Mouse (Mus musculus) lung, postnatal 4 days (tissue): ENCODE results near the gene Nfkb2.

Source experiments
- DNase-seq, 2 experiments: peaks; one replicate each; pipeline ENCODE4 v3.0.0; 2021

Gene Nfkb2

GRCm38 (mm10) chr19:46308706-46309435 lies 4.8 kb downstream of the Nfkb2 start:
- peak; percentile 87 to 90 for DNase-seq

- peak in 1 of 2 experiments; percentile 23 for DNase-seq
Measured at GRCm38 (mm10) chr19:46309651-46310305, 5.7 kb downstream of the Nfkb2 start.

- DNase-seq = peak in 1 of 2 experiments; percentile 19
Measured at GRCm38 (mm10) chr19:46310312-46310865, 6.3 kb downstream of the Nfkb2 start.

GRCm38 (mm10) chr19:46311341-46311740 lies 7.2 kb downstream of the Nfkb2 start:
- DNase-seq = no peak

DNA sequence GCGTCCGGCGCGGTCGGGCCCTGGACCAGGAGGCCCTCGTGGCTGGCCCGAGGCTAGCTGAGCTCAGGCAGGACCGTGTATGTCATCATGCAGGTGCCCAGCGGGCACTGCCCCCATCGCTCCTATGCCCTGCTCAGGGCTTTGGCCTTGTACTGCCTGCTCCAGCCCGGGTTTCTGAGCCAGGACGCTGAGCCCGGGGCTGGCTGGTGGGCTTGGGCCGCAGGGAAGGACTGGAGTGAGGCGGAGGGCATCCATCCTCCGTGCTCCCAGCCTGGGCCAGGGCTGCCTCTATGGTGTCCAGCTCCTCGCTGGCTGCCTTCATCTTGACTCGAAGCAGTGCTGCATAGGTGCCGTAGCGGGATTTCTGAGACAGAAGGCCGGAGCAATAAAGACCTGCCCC lies 8.4 kb downstream of the Nfkb2 start:
- peak in 1 of 2 experiments; percentile 30 for DNase-seq

DNA sequence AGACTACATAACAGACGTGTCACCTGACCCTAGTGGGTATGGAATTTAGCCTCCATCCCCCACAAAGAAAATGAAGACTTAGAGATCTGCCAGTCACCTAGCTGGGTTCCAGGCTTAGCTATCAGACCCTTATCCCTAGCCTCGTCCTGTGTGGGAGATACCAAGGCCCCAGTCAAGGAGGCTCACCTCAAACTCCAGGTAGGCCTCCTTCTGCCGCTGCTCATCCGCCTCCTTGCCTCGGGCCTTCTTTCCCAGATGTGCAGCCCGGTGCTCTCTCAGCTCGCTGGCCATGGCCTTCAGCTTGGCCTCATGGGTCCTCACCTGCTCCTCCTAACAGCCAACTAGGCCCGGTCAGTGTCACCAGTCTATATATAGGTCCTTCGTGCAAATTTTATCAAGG lies 9.0 kb downstream of the Nfkb2 start:
- DNase-seq = peak in 1 of 2 experiments; percentile 16

DNA sequence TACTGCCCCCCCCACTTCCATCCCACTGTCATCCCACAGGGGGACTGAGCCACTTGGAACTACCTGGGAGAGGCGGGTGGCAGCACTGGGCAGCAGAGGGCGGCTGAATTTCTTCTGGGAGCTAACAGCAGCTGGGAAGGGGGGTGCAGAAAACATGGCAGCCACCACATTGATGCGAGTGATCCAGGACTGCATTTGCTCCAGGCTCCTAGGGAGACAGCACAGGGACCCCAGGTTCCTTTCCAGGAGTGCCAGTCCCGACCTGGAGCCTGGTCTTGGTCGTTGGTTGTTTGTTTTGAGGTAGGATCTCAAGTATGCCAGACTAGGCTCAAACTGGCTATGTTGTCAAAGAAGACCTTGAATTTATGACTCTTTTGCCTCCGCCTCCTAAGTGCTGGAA lies 9.5 kb downstream of the Nfkb2 start:
- peak in 1 of 2 experiments; percentile 16 for DNase-seq

DNA sequence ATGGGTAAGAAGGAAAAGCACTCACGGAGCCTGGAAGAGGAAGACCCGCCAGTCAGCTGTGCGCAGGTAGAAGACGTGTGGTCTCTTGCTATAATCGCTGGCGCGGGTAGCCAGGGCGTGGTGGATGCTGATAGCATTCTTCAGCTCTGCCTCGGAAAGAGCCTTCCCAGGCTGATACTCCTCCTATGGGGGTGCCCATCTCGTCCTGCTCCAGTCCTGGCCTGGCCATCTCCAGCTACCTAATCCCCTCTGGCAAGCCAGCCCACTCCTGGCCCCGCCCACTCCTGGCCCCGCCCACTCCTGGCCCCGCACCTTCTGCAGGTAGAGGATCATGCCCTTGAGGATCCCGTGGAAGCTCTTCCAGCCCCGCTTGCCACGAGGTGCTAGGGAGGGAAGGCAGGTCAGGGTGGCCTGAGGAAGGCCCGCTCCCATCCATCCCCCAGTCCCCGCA lies 10.1 kb downstream of the Nfkb2 start:
- DNase-seq = peak; percentile 39 to 47

DNA sequence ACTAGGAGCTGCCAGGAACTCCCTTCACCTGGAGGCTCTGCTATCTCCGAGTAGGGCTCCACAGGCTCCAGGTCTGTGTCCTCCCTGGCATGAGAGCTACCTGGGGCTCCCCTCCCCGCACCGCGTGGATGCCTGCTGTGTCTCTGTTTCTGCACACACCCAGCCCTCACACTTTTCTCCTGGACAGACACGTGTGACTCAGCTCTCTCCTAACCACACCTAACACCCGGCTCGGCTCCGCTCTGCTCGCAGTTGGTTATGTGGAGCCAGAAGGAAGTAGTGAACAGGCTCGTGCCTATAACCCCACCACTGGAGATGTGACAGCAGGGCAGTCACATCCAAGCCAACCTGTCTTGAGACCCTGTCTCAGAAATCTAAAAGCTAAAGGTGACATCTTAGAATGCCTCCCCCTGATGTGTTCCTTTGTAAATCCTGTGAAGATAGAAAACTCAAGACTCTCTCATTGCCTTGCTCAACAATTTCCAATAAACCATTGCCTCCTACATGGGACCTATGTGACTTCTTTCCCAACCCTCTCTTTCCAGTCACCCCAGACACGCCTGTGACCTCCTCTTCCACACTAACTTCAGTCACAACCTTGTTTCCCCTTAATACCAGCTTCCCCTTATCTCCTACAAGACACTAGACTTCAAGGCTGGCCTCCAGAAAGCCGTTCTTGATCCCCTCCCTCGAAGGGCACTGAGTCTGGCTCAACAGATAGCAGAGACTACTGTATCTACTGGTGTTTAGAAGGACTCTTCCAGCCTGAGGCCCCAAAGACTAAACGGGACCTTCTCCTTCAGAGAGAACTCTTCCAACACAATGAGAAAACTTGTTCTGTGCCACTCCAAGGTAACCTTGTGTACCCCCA lies 11.0 kb downstream of the Nfkb2 start:
- peak in 1 of 2 experiments; percentile 19 for DNase-seq

DNA sequence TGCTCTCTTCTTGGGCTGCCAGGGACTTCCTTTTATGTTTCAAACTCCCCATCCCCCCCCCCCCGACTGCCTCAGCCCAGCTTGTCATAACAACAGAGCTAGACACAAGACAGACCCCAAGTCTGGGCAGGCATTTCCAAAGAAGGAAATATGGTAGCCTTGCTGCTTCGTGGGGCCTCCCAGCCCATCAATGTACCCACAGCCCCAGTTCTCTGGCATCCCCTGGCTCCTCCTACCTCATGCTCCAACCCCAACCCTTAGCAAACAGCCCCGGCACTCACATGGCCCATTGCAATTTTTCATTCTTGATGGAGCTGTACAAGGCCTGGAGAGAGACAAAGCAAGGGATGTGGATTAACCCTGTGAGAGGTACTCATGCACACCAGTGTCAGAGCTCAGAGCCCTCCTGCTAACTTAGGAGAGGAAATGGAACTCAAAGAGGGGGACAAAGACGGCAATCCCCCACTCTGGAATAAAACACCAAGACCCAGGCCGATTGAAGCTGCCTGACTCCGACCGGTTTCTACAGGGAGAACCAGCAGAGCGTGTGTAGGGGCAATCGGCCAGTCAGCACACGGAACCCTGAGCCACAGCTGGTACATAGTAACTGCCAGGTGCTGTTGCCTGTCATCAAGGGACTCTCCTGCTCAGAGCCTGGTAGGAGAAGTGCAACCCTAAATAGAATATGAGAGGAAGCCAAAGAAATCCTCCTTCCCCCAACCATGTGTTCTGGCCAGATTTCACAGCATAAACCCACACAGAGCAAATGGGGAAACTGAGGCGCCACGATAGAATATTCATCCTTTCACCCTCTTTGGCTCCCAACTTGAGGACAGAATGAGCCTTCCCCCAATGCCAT lies 11.9 kb downstream of the Nfkb2 start:
- no peak for DNase-seq

- DNase-seq = peak in 1 of 2 experiments; percentile 22
Measured at GRCm38 (mm10) chr19:46316846-46317545, 12.9 kb downstream of the Nfkb2 start.

- peak in 1 of 2 experiments; percentile 26 for DNase-seq
Measured at GRCm38 (mm10) chr19:46317546-46317885, 13.4 kb downstream of the Nfkb2 start.

DNA sequence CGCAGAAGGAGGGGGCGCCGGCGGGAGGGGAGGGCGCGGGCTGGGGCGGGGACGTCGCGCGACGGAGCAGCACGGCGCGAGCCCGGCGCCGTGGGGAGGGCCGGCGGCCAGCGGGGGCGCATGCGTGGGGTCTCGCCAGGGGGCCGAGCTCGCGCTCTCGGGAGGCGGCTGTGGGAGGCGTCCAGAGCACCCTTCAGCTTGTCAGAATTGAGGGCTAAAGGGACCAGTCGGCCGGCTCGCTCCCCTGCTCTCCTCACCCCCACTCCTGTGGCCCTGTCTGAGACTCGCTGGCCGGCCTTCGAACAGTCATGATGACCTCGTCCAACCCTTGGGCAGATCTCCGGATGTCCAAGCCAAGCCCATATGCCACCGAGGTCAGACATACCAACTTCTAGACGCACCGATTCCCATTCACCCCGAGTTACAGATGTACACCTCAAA lies 13.9 kb downstream of the Nfkb2 start:
- peak in 1 of 2 experiments; percentile 45 for DNase-seq

GRCm38 (mm10) chr19:46318586-46319378 lies 14.7 kb downstream of the Nfkb2 start:
- DNase-seq = peak; percentile 74 to 77

GRCm38 (mm10) chr19:46320076-46320785 lies 16.1 kb downstream of the Nfkb2 start:
- no peak for DNase-seq

GRCm38 (mm10) chr19:46321101-46321943 lies 17.2 kb downstream of the Nfkb2 start:
- peak in 1 of 2 experiments; percentile 21 for DNase-seq

- no peak for DNase-seq
Measured at GRCm38 (mm10) chr19:46322144-46322995, 18.2 kb downstream of the Nfkb2 start.
